Mouse (Mus musculus) spleen, adult 18-20 months (tissue): ENCODE measurements around the gene Egr4.

ENCODE experiments used
- DNase-seq, 2 experiments: peaks; one replicate each; pipeline ENCODE4 v3.0.0; 2022; ENCODE audit warnings: mixed read lengths in 2 of 2

Egr4 gene

GRCm38 (mm10) chr6:85491606-85492005 lies 21.8 kb downstream of the Egr4 start:
- DNase-seq, result no peak

GRCm38 (mm10) chr6:85490252-85490651 lies 23.1 kb downstream of the Egr4 start:
- DNase-seq, result no peak

- DNase-seq, result no peak
These were observed 23.7 kb downstream of the Egr4 start for GRCm38 (mm10) chr6:85489717-85490116.

- no peak for DNase-seq
These were observed 24.9 kb downstream of the Egr4 start for GRCm38 (mm10) chr6:85488510-85488909.

- DNase-seq, result no peak
These were observed 27.7 kb downstream of the Egr4 start for GRCm38 (mm10) chr6:85485738-85486137.

- no peak for DNase-seq
These were observed 29.3 kb downstream of the Egr4 start for GRCm38 (mm10) chr6:85483843-85484721.

- no peak for DNase-seq
These were observed 32.7 kb downstream of the Egr4 start for GRCm38 (mm10) chr6:85480685-85481084.

- DNase-seq, result no peak
These were observed 33.4 kb downstream of the Egr4 start for GRCm38 (mm10) chr6:85479979-85480378.

- DNase-seq, result no peak
These were observed 35.0 kb downstream of the Egr4 start for GRCm38 (mm10) chr6:85478416-85478815.

GRCm38 (mm10) chr6:85477366-85477917 lies 35.9 kb downstream of the Egr4 start:
- DNase-seq, result peak in 1 of 2 experiments; percentile 38

GRCm38 (mm10) chr6:85475581-85475980 lies 37.8 kb downstream of the Egr4 start:
- DNase-seq, result no peak

GRCm38 (mm10) chr6:85472542-85472941 lies 40.8 kb downstream of the Egr4 start:
- no peak for DNase-seq

- no peak for DNase-seq
These were observed 41.4 kb downstream of the Egr4 start for GRCm38 (mm10) chr6:85471962-85472361.

- DNase-seq, result no peak
These were observed 43.5 kb downstream of the Egr4 start for GRCm38 (mm10) chr6:85469660-85470430.

GRCm38 (mm10) chr6:85465381-85465780 lies 48.0 kb downstream of the Egr4 start:
- no peak for DNase-seq
